Mouse (Mus musculus): ENCODE measurements around the gene Rcan1. TPM values are rescaled to one million over a fixed set of nuclear protein-coding genes. Genes with fewer than 3 reads are reported as not detected.
A peak's percentile ranks its signal among the peaks of the same experiment; 100 is the strongest.

Gene Rcan1
- total RNA-seq, 2 experiments from 2014 or later = 48.8 to 97.8 TPM

DNA sequence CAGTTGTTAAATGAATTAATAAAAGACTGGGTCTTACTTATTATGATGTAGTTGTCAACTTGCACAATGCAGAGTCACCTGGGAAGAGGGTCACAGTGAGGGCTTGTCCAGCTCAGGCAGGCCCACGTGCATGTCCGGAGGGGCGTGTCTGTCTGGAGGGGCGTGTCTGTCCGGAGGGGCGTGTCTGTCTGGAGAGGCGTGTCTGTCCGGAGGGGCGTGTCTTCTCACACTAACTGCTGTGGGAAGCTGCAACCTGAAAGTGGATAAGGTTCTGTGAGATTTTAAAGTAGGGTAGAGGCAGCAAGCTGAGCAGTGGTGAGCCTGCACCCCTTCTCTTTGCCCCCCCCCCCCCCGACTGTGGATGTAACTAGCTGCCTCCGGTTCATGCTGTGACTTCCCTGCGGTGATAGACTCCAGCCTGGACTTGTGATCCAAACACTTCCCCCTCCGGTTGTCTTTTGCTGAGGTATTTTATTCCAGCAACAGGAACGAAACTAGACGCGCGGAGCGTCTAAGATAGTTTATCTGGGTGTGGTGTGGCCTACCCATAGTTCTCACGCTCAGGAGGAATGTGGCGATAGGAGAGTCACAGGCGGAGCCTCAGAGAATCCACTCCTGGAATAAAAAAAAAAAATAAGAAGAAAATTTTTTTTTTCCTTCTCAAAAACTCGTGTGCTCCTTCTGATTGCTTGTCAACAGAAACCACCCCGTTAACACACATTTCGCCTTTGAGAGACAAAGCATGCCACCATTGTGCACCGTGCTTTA is 4.6 kb upstream of the Rcan1 start:
- intact Hi-C loops (cut with DNase I) = no loop called here
- no peak for DNase-seq (ENCODE audit: low spot score)

DNA sequence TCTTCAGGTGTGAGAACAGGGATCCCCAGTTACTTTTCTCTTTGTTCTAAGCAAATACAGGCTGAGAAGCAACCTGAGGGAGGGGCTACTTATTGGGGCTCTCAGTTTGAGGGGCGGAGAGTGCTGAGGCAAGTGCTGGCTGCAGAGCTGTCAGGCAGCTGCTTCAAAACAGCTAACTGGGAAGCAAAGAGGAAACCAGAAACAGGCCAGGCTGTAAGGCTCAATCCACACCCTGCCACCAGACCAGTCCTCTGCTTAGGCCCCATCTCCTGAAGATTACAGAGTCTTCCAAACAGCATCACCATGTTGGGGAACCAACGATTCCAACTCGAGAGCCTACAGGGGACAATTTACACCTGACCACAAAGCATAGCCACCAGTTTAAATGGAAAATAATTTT is 2.2 kb upstream of the Rcan1 start:
- intact Hi-C loops (cut with DNase I) = no loop called here
- no peak for DNase-seq (ENCODE audit: low spot score)

DNA sequence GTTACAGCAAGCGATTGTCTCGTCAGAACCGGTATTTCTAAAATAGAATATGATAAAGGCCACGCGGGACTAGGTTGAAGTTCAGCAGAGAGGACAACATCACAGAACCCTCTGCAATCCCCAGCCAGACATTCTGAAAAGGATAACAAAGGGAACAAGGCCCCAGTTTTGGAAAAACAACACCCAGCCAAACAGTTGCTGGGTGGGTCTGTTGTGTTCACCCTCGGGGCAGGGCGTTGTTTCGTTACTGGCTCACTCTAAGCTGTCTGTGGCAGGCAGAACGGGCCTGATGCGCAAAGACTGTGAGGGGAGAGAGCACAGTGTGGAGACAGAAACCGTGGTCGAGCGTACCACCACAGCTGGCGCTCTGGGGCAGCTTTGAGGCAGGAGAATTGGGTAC is 2.2 kb downstream of the Rcan1 start:
- intact Hi-C loops (cut with DNase I) = no loop called here
- no peak for DNase-seq (ENCODE audit: low spot score)

DNA sequence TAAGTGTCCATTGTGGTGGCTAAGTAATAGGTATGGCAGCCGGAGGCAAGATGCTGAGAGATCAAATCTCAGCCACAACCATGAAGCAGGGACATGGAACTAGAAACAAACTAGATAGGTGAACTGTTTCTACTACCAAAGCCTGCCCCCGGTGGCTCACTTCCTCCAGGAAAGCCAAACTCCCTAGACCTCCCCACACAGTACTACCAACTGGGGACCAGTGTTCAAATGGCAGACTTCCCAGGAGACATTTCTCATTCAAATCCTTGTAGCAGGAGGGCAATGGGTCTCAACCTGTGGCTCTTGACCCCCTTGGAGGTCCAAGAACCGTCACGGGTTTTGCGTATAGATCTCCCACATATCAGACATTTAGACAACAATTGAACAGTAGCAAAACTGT is 3.6 kb downstream of the Rcan1 start:
- intact Hi-C loops (cut with DNase I) = no loop called here
- no peak for DNase-seq (ENCODE audit: low spot score)

DNA sequence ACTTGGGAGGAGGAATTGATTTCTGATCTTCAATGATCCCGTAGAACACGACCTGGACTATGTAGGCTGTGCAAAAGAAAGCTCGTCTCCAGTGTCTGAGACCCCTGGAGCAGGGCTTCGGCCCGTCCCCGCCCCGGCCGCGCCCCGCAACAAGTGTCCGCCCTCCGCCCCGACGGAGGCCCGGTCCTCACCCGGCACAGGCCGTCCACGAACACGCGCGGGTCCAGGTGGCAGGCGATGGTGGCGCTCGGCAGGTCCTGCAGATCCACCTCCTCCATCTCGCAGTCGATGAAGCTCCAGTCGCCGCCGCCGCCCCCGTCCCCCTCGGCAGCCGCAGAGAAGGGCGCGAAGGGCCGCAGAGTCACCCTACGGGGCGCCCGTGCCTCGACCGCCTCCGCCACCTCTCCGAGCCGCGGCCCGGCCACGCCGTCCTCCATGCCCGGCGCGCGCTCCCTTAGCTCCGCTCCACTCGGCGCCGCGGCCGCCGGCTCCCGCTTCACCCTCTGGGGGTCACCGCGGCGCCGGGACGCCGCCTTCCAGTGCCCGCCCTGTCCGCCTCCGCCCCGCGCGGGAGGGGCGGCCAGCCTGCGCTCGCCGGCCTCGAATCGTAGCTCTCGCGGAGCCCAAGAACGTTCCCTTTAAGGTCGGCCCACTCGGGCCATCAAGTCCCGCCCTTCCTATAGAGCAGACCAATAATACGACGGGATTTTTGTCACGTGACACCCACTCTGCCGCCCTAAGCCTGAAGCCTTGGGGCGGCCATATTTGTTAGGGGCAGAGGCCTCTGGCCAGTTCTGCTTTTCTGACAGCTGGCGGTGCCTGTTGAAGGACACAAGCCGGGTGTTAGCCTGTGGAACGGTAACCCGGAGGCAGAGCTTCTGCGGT is 4.8 kb downstream of the Rcan1 start:
- DNase-seq (ENCODE audit: low spot score) = peak; percentile 96
- intact Hi-C loops (cut with DNase I) = no loop called here

DNA sequence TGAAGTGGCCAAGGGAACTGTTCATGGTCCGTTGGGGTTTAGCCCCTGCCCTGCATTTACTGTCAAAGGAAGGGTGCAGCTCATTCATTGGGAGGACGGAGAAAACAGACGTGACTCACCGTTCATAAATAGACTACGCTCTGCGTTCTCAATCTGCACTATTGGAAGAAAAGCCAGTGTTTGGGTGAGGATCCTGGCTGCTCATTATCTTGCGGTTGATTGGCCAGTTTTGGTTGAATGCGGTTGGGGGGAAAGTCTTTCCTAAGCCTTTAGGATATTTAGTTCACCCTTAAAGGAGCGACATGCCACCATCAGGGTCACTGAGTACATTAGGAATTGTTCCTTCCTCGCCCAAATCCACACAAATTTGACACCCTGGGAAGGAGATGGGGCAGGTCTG is 5.4 kb downstream of the Rcan1 start:
- intact Hi-C loops (cut with DNase I) = no loop called here
- no peak for DNase-seq (ENCODE audit: low spot score)

DNA sequence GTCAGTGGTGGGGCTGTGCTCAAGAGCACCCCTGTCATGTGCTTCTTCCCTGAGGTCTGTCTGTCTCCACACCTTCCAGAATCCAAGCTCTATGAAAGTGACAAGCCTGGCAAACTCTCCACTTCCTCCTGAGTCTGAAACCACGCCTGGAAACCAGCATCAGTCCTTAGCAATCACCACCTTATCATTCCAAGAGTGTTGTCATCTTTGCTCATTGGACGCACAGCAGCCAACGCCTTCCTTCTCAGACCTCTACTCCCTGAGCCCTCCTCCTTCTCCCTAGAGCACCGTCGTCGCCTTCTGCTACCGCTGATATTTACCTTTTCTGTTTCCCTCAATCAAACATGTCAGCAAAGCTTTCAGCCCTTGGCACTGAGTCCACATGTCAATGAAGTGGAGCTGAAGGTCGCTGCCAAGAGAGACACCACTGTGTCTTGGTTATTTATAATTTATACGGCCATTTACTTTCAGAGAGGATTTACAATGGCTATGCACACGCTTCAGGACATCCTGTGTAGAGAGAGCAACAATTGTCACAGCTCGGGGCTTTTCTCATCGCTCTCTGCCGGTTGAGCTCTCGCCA is 6.2 kb downstream of the Rcan1 start:
- no peak for DNase-seq (ENCODE audit: low spot score)
- intact Hi-C loops (cut with DNase I) = no loop called here

DNA sequence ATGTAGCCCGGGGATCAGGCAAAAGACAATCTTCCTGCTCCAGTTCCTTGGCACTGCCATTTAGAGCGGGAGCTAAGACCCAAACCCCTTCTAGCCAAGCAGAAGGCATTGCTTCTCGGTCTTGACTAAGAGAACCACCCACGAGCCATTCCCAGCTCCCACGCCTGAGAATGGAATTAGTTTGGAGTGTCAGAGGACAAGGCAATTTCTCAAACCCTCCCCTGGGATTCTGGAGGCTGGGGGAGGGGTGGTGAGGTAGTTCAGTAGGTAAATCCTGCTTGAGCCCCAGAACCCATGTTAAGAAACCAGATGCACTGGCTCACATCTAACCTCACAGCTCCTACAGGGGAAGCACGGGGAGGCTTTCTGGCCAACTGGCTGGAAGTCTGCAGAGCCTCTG is 9.3 kb downstream of the Rcan1 start:
- intact Hi-C loops (cut with DNase I) = loop anchor here (2.0 kb wide), 1 partner anchor 147 kb away; no protein-coding TSS in a partner anchor
- DNase-seq (ENCODE audit: low spot score) = no peak

DNA sequence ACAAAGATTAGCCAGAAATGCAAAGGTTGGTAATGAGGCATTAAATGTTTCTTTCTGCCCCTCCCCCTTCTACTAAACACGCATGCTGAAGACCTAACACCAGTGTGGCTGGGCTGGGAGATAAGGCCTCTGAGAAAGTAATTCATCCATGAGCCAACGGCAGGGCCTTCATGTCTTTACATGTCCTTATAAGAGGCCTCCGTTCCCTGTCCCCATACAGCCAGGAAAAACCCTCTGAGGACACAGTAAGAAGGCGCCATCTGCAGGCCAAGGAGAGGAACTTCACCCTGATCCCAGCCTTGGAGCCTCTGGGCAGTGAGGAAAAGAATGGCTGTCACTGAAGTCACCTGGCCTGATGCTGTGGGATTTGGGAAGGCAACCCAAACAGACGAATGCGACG is 13.1 kb downstream of the Rcan1 start:
- intact Hi-C loops (cut with DNase I) = loop anchor here (1.0 to 2.0 kb wide), 2 partner anchors 72 to 117 kb away; no protein-coding TSS in a partner anchor
- DNase-seq (ENCODE audit: low spot score) = no peak

DNA sequence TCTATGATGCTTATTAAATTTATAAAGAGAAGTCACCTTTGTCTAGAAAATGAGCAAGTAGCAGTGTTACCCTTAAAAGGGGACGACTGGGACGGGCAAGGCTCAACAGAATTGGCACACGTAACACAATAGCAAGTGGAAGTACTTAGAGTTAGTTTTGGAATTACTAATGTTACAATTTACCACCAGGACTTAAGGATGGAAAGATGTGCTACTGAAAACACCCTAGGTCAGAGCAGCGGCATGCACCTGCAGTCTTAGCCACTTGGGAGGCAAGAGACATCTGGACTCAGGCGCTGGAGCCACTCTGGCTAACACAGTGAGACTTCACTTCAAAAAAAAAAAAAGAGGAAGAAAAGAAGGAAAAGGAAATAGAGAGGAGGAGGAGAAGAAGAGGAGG is 14.7 kb downstream of the Rcan1 start:
- no peak for DNase-seq (ENCODE audit: low spot score)
- intact Hi-C loops (cut with DNase I) = loop anchor here (2.0 kb wide), 1 partner anchor 115 kb away; no protein-coding TSS in a partner anchor

DNA sequence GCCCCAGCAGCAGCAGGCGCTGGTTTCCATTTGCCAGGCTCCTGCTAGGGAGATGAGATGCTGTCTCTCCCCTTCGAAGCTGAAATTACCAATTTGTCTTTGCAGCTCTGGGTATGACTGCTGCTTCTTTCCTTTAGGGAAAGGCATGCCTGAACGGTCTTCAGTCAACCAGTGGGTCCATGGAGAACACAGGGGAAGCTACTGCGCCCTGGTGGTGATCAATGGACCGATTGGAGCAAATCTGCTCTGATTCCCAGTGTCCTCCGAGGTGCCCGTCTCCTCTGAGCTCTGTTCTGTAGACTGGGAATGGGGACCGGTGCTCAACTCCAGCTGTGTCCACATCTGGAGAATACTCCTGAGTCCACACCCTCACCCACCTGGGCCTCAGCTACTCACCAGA is 15.2 kb downstream of the Rcan1 start:
- intact Hi-C loops (cut with DNase I) = no loop called here
- no peak for DNase-seq (ENCODE audit: low spot score)

DNA sequence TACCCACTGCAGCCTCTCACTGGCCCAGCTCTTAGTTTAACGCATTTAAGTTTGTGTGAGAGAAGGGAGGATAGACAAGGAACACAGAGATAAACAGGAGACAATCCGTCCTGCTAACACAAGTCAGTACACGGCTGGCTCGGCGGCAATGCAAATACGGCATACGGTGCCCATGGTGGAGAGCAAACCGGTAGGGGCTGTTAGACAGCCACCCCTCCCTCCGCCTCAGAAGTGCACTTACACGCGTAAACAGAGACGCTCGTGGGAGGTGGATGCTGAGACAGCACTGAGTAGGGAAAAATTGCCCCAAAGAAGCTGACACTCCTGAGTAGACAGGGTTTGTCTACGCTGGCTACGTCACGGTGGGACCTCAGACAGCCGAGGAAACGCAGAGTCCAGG is 16.2 kb downstream of the Rcan1 start:
- intact Hi-C loops (cut with DNase I) = no loop called here
- no peak for DNase-seq (ENCODE audit: low spot score)

DNA sequence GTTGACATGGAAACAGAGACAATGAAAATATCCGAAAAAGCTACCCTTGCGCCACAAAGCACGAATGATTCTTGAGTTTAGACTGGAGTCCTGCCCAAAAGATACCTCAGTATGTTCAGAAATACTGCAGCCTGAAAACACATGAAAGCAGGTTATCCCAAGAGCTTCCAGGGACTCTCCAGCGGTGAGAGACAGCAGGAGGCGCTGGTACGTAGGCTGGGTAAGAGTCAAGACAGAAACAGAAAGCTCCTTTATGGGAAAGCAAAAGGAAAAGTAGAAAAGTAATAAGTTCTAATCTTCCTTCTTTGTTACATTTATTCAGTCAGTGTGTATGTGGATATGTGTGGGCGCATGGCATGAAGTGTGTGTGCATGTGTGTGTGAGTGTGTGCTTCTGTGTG is 16.7 kb downstream of the Rcan1 start:
- intact Hi-C loops (cut with DNase I) = no loop called here
- no peak for DNase-seq (ENCODE audit: low spot score)

DNA sequence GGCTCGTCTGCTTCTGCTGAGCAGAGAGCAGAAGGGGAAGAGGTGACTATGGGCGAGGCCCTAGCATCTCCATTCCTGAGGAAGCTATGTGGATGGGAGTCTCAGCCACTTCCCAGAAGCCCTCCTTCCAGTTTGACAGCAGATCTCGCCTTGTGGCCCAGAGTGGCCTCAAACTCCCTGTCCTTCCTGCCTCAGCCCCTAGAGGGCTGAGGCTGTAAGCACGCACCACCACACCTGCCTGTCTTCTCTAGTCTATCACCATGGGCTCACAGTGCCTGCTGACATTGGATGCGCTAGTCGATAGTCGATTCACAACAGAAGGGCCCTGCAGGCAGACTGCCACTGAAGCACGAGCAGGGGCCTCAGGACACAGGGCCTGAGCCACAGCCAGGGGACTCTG is 18.1 kb downstream of the Rcan1 start:
- intact Hi-C loops (cut with DNase I) = no loop called here
- DNase-seq (ENCODE audit: low spot score) = no peak

DNA sequence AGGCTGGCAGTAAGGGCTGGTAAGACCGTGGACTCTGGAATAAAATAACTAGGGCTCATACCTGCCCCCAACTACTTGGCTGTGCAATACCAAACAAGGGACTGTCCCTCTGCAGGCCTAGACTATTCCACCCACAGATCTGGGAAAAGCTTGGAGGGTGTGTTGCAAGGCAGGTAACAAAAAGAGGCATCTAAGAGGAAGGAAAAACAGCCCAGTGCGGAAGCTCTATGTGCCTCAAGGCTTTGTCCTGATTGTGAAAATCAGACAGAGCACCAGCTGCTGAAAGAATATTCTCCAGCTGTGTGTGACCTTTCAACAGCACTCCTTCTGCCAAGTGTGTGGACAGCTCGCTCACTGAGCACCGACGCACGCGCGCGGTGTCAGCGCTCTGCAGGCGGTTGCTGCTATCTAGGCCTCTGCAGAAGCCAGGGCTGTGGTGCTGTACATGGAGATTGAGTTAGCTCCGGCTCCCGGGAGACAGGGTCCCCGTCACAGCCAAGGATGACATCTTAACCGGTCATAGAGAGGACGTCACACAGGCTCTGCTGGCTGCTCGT is 19.1 kb downstream of the Rcan1 start:
- peak; percentile 45 for DNase-seq (ENCODE audit: low spot score)
- intact Hi-C loops (cut with DNase I) = no loop called here

DNA sequence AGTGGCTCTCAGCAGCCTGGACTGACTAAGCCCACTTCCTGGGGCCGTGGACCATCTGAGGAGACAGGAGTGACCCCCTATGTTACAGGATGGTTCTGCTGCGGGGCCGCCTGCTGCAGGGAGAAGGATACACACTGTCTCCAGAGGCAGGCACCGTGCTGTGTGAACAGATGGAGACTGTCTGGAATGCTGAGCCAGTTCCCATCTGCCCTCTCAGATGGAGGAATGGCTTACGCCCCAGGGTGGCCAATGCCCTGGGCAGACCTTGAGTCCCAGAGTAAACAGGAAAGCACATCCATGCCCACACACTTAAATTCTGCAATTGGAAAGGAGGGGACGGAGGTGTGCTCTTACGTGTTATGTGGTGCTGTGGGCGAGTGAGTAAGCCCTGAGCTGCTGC is 20.3 kb downstream of the Rcan1 start:
- DNase-seq (ENCODE audit: low spot score) = no peak
- intact Hi-C loops (cut with DNase I) = no loop called here

DNA sequence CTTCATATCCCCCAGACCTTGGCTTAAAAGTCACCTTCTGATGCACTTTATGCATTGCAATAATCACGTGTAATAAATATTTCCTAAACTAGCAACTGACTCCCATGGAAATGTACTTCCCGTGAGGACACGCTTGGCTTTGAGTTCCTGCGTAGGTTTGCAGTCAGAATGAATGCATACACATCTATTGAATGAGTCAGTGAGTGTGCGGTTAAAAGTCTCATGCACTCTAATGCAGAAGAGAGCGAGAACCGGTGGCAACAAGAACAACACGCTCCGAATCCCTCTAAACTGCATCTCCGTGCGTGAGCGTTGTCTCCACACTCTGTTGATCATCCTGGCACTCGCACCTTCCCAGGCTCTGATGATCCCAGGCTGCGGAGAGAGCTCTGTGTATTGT is 21.6 kb downstream of the Rcan1 start:
- intact Hi-C loops (cut with DNase I) = no loop called here

DNA sequence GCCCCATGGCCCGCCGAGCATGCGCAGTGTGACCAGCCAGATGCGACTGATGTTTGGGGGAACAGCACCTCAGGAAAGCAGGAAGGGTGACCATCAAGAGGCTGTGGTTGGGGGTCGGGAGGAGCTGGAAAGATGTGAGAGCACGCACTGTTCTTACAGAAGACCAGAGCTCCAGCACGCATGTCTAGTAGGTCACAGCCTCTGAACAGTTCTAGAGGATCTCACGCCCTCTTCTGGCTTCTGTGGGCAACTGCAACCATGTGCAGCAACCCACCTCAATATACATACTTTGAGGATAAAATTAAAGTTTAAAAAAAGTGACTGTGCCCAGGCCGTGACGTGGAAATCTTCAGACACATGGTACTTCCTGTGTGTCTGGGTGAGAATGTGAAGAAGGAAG is 25.3 kb downstream of the Rcan1 start:
- intact Hi-C loops (cut with DNase I) = loop anchor here (2.0 kb wide), 2 partner anchors 43 to 61 kb away; no protein-coding TSS in a partner anchor
- no peak for DNase-seq (ENCODE audit: low spot score)

More for the DNA sequence above, 21.6 kb downstream of the Rcan1 start:
- DNase-seq (ENCODE audit: low spot score) = no peak

DNA sequence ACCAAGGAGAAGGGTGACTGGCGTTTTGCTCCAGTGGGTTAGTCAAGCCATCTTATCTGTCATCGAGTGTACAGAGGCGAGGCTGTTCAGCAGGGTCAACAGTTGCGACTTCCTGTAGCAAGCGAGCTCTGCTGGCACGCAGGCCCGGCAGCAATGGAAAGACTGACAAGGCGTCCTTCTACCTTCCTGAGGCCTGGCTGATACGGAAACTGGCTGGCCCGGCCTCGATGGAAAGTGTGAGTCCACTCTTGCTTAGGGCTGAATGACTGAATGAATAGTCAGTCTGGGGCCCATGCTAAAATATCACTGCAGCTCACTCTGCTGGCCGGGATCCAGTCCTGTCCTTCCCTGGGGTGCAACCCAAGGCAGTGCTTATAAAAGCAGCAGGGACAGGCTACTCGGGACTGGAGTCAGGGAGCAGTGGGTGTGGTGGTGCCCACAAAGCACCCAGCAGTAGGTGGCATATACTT is 27.0 kb downstream of the Rcan1 start:
- DNase-seq (ENCODE audit: low spot score) = peak; percentile 70
- intact Hi-C loops (cut with DNase I) = loop anchor here (2.0 kb wide), 2 partner anchors 41 to 59 kb away; no protein-coding TSS in a partner anchor

DNA sequence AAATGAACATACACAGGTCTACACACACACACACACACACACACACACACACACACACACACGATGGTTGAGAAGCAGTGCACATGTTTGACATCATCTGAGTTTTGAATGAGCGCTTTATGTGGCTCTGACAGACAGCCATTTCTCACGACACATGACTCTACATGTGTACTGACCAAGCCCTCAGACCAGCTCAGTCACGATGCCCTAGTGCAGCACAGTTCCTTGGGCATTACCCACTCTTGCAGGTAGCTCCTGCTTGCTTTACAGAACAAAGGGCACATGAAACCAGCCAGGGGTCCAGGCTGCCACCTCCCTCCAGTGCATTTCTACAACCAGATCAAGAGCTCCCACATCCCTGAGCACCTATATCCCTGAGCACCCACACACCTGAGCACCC is 27.7 kb downstream of the Rcan1 start:
- DNase-seq (ENCODE audit: low spot score) = no peak
- intact Hi-C loops (cut with DNase I) = no loop called here
